Mouse (Mus musculus) thymus, postnatal 4 days (tissue): ENCODE data around the gene Myh15.
A peak's percentile ranks its signal among the peaks of the same experiment; 100 is the strongest.
"Not testable (repeated sequence)": the region's sequence is repeated elsewhere in the genome, so short reads cannot be mapped to it uniquely, and the experiment has no call there.

Source experiments
- DNase-seq: peaks from one replicate; pipeline ENCODE4 v3.0.0; 2021

Gene Myh15

GRCm38 (mm10) chr16:49057186-49057585, at the start of gene Myh15:
Gene Myh15 (plus strand): TSS chr16:49057486.
- no peak for DNase-seq

- no peak for DNase-seq
These were observed 40.5 kb upstream of the Myh15 start for GRCm38 (mm10) chr16:49016620-49017332.

- no peak for DNase-seq
These were observed 21.4 kb upstream of the Myh15 start for GRCm38 (mm10) chr16:49035852-49036251.

GRCm38 (mm10) chr16:49037771-49038170, 19.5 kb upstream of the Myh15 start:
- DNase-seq, result no peak

- DNase-seq, result no peak
These were observed 16.6 kb upstream of the Myh15 start for GRCm38 (mm10) chr16:49040554-49041221.

- no peak for DNase-seq
These were observed 8.1 kb upstream of the Myh15 start for GRCm38 (mm10) chr16:49049214-49049613.

- no peak for DNase-seq
These were observed 12.1 kb downstream of the Myh15 start for GRCm38 (mm10) chr16:49069256-49069963.

- DNase-seq, result no peak
These were observed 14.0 kb downstream of the Myh15 start for GRCm38 (mm10) chr16:49071316-49071715.

- no peak for DNase-seq
These were observed 70.7 kb downstream of the Myh15 start for GRCm38 (mm10) chr16:49128015-49128414.

- DNase-seq, result no peak
These were observed 98.9 kb downstream of the Myh15 start for GRCm38 (mm10) chr16:49156193-49156592.

GRCm38 (mm10) chr16:49164349-49165137, 107.3 kb downstream of the Myh15 start:
- peak; percentile 66 for DNase-seq

- DNase-seq, result no peak
These were observed 108.4 kb downstream of the Myh15 start for GRCm38 (mm10) chr16:49165728-49166127.

- DNase-seq, result no peak
These were observed 110.0 kb downstream of the Myh15 start for GRCm38 (mm10) chr16:49167325-49167724.

GRCm38 (mm10) chr16:49175077-49175476, 117.8 kb downstream of the Myh15 start:
- DNase-seq, result no peak

GRCm38 (mm10) chr16:49175729-49176395, 118.6 kb downstream of the Myh15 start:
- DNase-seq, result no peak

- DNase-seq, result no peak
These were observed 136.2 kb downstream of the Myh15 start for GRCm38 (mm10) chr16:49193521-49193920.

- no peak for DNase-seq
These were observed 136.7 kb downstream of the Myh15 start for GRCm38 (mm10) chr16:49193986-49194385.

GRCm38 (mm10) chr16:49196290-49196689, 139.0 kb downstream of the Myh15 start:
- no peak for DNase-seq

- no peak for DNase-seq
These were observed 140.7 kb downstream of the Myh15 start for GRCm38 (mm10) chr16:49197951-49198350.

GRCm38 (mm10) chr16:49223733-49224132, 166.4 kb downstream of the Myh15 start:
- DNase-seq, result no peak

GRCm38 (mm10) chr16:49243517-49243916, 186.2 kb downstream of the Myh15 start:
- not testable (repeated sequence) for DNase-seq
